22 mouse cellular contexts compared by ENCODE assay signal in genomic region chr3:66504717-66505116, GRCm38 (mm10).
DNase-seq lines count a peak whose midpoint lies in the region; ATAC-seq and TF ChIP-seq lines count a peak whose summit lies in the region.
"Had no signal": no experiment of that assay in that cellular context is flagged by ENCODE, and none has a peak within 500 bp of the region (broad histone marks: within the 10 kb centered on the region; RNA-seq: fewer than 3 reads in every experiment).

No protein-coding gene starts in this region.

- H3K36me3 ChIP-seq in midbrain, embryonic 11.5 days (ENCODE audit: control insufficient read depth, insufficient read depth, low read length), result no peaks in the 10 kb centered on the region
- H3K36me3 ChIP-seq in midbrain, embryonic 14.5 days (ENCODE audit: control insufficient read depth, insufficient read depth, low read length), result no peaks in the 10 kb centered on the region
- no peaks in the 10 kb centered on the region for H3K36me3 ChIP-seq in neural tube, embryonic 15.5 days
- no peaks in the 10 kb centered on the region for H3K36me3 ChIP-seq in heart, adult 2 months (ENCODE audit: control insufficient read depth, insufficient read depth, low read length)
- H3K36me3 ChIP-seq: embryonic facial prominence, embryonic 15.5 days; forebrain, embryonic 15.5 days; G1E; heart, embryonic 10.5 days; hindbrain, embryonic 15.5 days; limb, embryonic 13.5 days; neural tube, embryonic 12.5 days had no signal

- H3K4me3 ChIP-seq in gastrocnemius, adult 2 months, result no peak overlapping the region
- no peak overlapping the region for H3K4me3 ChIP-seq in midbrain, embryonic 11.5 days (ENCODE audit: low read depth, low read length)
- H3K4me3 ChIP-seq in midbrain, embryonic 14.5 days (replicated peaks; ENCODE audit: low read depth, low read length), result no peak overlapping the region
- no peak overlapping the region for H3K4me3 ChIP-seq in neural tube, embryonic 15.5 days (replicated peaks)
- no peak overlapping the region for H3K4me3 ChIP-seq in heart, adult 2 months
- H3K4me3 ChIP-seq: embryonic facial prominence, embryonic 15.5 days; forebrain, embryonic 15.5 days; heart, embryonic 10.5 days; hindbrain, embryonic 15.5 days; limb, embryonic 13.5 days; neural tube, embryonic 12.5 days had no signal

- no peaks in the 10 kb centered on the region for H3K79me2 ChIP-seq in heart, adult 2 months (replicated peaks; ENCODE audit: control insufficient read depth, insufficient read depth, low read length)

- peak; percentile 40 to 51 for DNase-seq in cerebellum, postnatal 10 days
- no peak for DNase-seq in cerebellum, adult 9-11 months
- DNase-seq in gastrocnemius, adult 2 months, result peak; percentile 29
- DNase-seq in gastrocnemius, adult 8-10 months (ENCODE audit: low spot score in 2 of 2), result no peak
- peak; percentile 65 for DNase-seq in midbrain, embryonic 11.5 days (ENCODE audit: low spot score, missing footprints)
- no peak for DNase-seq in midbrain, embryonic 14.5 days
- no peak for DNase-seq in heart, adult 2 months
- DNase-seq: cerebellum, adult 11 months; gastrocnemius, postnatal 36 days; heart, postnatal 10 days; kidney, adult 11 months; kidney, postnatal 14 days; right cerebral cortex, postnatal 25 days had no signal

- H3K4me1 ChIP-seq in midbrain, embryonic 11.5 days (ENCODE audit: control insufficient read depth, insufficient read depth, low read length), result peaks cover 3% of the 10 kb centered on the region; the same call in 1 of the 2 replicates
- peaks cover 8% of the 10 kb centered on the region; the same call in 1 of the 2 replicates for H3K4me1 ChIP-seq in midbrain, embryonic 14.5 days (ENCODE audit: control insufficient read depth, insufficient read depth, low read length)
- H3K4me1 ChIP-seq in neural tube, embryonic 15.5 days, result 0 out of 2 replicates have a peak, but pooled peaks cover 4% of the 10 kb centered on the region
- no peaks in the 10 kb centered on the region for H3K4me1 ChIP-seq in heart, adult 2 months (ENCODE audit: control insufficient read depth, insufficient read depth, low read length)
- H3K4me1 ChIP-seq: embryonic facial prominence, embryonic 15.5 days; hindbrain, embryonic 15.5 days; neural tube, embryonic 12.5 days had no signal

- 0 out of 2 replicates have a peak, but pooled peaks cover 2% of the 10 kb centered on the region for H3K27me3 ChIP-seq in midbrain, embryonic 11.5 days (ENCODE audit: control insufficient read depth, insufficient read depth, low read length)
- H3K27me3 ChIP-seq in midbrain, embryonic 14.5 days (ENCODE audit: control insufficient read depth, insufficient read depth, low read length), result no peaks in the 10 kb centered on the region
- no peaks in the 10 kb centered on the region for H3K27me3 ChIP-seq in neural tube, embryonic 15.5 days (replicated peaks)
- H3K27me3 ChIP-seq in heart, adult 2 months (ENCODE audit: control insufficient read depth, insufficient read depth, low read length), result no peaks in the 10 kb centered on the region
- H3K27me3 ChIP-seq: embryonic facial prominence, embryonic 15.5 days; forebrain, embryonic 15.5 days; hindbrain, embryonic 15.5 days; neural tube, embryonic 12.5 days had no signal

- ATAC-seq in midbrain, embryonic 11.5 days (ENCODE audit: low FRiP score), result no peak
- ATAC-seq in midbrain, embryonic 14.5 days (ENCODE audit: low FRiP score, low TSS enrichment), result no peak
- no peak for ATAC-seq in neural tube, embryonic 15.5 days (ENCODE audit: low FRiP score)
- ATAC-seq: CD4-positive, CD25-positive, alpha-beta regulatory T cell, adult 4 months; forebrain, embryonic 15.5 days had no signal

- WGBS in midbrain, embryonic 11.5 days, result 84% methylated on average over 6 of the region's 6 CpGs
- 74% methylated on average over 6 of the region's 6 CpGs for WGBS in midbrain, embryonic 14.5 days
- 77% methylated on average over 6 of the region's 6 CpGs for WGBS in neural tube, embryonic 15.5 days
- WGBS in heart, adult 2 months, result 66% methylated on average over 6 of the region's 6 CpGs

- intact Hi-C loops in gastrocnemius, adult 2 months (cut with DNase I), result no loop called here
- intact Hi-C loops in heart, adult 2 months (cut with DNase I), result no loop called here

- TF ChIP-seq CTCF in gastrocnemius, adult 2 months (IDR thresholded peaks at IDR 0.05), result no peak
- no peak for TF ChIP-seq CTCF in heart, adult 2 months (IDR thresholded peaks at IDR 0.05)

- TF ChIP-seq POLR2A in heart, adult 2 months (IDR thresholded peaks at IDR 0.05; ENCODE audit: insufficient read depth, low read depth, low read length), result no peak

- no peak overlapping the region for H3K9ac ChIP-seq in midbrain, embryonic 11.5 days (ENCODE audit: low read length)
- no peak overlapping the region for H3K9ac ChIP-seq in midbrain, embryonic 14.5 days (replicated peaks; ENCODE audit: low read length)
- no peak overlapping the region for H3K9ac ChIP-seq in neural tube, embryonic 15.5 days (replicated peaks)
- no peak overlapping the region for H3K9ac ChIP-seq in heart, adult 2 months (ENCODE audit: low read depth, low read length)
- H3K9ac ChIP-seq: embryonic facial prominence, embryonic 15.5 days; forebrain, embryonic 15.5 days; hindbrain, embryonic 15.5 days; limb, embryonic 13.5 days; neural tube, embryonic 12.5 days had no signal

- H3K9me3 ChIP-seq in midbrain, embryonic 11.5 days (ENCODE audit: control insufficient read depth, low read length), result no peaks in the 10 kb centered on the region
- H3K9me3 ChIP-seq in midbrain, embryonic 14.5 days (ENCODE audit: control insufficient read depth, low read length), result no peaks in the 10 kb centered on the region
- no peaks in the 10 kb centered on the region for H3K9me3 ChIP-seq in neural tube, embryonic 15.5 days (replicated peaks)
- H3K9me3 ChIP-seq: embryonic facial prominence, embryonic 15.5 days; forebrain, embryonic 15.5 days; G1E; heart, embryonic 10.5 days; hindbrain, embryonic 15.5 days; limb, embryonic 13.5 days; neural tube, embryonic 12.5 days had no signal

- H3K27ac ChIP-seq in gastrocnemius, adult 2 months, result peak overlapping the region; percentile 74; the same call in 1 of the 2 replicates
- no peak overlapping the region for H3K27ac ChIP-seq in midbrain, embryonic 11.5 days (ENCODE audit: low read depth, low read length)
- no peak overlapping the region for H3K27ac ChIP-seq in midbrain, embryonic 14.5 days (replicated peaks; ENCODE audit: low read depth, low read length)
- no peak overlapping the region for H3K27ac ChIP-seq in neural tube, embryonic 15.5 days (replicated peaks)
- no peak overlapping the region for H3K27ac ChIP-seq in heart, adult 2 months
- H3K27ac ChIP-seq: embryonic facial prominence, embryonic 15.5 days; forebrain, embryonic 15.5 days; heart, embryonic 10.5 days; hindbrain, embryonic 15.5 days; limb, embryonic 13.5 days; neural tube, embryonic 12.5 days had no signal

- TF ChIP-seq EP300 in heart, adult 2 months (IDR thresholded peaks at IDR 0.05; ENCODE audit: insufficient read depth, low read depth, low read length), result no peak

- no peak overlapping the region for H3K4me2 ChIP-seq in midbrain, embryonic 11.5 days
- no peak overlapping the region for H3K4me2 ChIP-seq in midbrain, embryonic 14.5 days (ENCODE audit: low read length)
- no peak overlapping the region for H3K4me2 ChIP-seq in neural tube, embryonic 15.5 days
- H3K4me2 ChIP-seq: embryonic facial prominence, embryonic 15.5 days; forebrain, embryonic 15.5 days; hindbrain, embryonic 15.5 days; limb, embryonic 13.5 days; neural tube, embryonic 12.5 days had no signal

Comparison
In these comparisons a context has a peak if more than half of its experiments do, and no peak if none do; other contexts are left out.
1. DNase-seq: peak in cerebellum, postnatal 10 days (2 of 2), gastrocnemius, adult 2 months (single experiment) and midbrain, embryonic 11.5 days (single experiment); none in cerebellum, adult 9-11 months (single experiment), gastrocnemius, adult 8-10 months (0 of 2), midbrain, embryonic 14.5 days (single experiment) and heart, adult 2 months (0 of 2).